Mouse (Mus musculus) ovary, postnatal 10 days (tissue): ENCODE measurements around the gene Krt76.

Experiments used
- DNase-seq: peaks from one replicate; pipeline ENCODE4 v3.0.0; 2022; ENCODE audit warnings: low spot score

Krt76 gene

DNA sequence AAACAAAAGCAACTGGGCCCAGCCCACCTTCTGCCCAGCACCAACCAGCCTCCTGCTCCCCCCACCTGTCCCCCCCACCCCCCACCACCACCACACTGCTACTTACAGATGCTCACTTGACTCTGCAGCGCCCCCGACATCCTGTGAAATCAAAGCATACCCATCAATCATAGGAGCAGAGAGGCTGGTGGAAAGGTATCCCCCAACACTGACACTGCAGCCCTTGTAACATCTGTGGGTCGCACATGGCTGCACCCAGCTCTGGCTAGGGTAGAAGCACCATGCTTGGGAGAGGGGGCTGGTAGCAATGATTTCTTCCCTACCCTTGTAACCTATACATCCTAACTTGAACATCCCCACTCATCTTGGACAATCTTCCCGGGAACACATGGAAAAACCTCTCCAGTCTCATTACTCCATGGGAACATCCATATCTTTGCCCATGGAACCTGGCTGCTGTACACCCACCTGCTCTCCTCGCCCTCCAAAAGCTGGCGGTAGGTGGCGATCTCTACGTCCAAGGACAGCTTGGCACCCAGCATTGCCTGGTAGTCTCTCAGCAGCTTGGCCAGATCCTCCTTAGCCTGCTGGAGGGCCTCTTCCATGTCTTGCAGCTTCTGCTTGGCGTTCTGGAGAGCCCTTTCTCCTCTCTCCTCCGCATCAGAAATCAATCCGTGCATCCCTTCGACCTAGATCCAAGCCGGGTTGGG is 32.1 kb downstream of the Krt76 start:
- DNase-seq, result no peak

DNA sequence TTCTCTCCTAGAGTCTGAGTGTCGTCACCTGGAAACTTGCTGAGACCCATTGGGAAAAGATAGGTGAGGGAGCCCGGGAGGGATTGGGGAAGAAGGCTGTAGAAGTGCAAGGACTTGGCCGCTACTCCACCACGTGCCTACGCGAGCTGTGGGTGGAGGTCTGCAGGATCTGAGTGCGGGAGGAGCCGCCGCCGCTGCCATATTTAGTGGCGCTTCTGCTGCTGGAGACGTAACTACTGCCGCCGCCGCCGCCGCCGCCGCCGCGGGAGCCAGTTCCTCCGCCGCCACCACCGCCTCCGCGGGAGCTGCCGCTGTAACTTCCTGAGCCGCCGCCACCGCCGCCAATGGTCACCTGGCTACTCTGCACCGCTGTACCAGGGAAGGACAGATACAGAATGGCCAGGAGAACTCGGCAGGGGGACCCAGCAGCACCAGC is 33.0 kb downstream of the Krt76 start:
- DNase-seq, result peak; percentile 6

DNA sequence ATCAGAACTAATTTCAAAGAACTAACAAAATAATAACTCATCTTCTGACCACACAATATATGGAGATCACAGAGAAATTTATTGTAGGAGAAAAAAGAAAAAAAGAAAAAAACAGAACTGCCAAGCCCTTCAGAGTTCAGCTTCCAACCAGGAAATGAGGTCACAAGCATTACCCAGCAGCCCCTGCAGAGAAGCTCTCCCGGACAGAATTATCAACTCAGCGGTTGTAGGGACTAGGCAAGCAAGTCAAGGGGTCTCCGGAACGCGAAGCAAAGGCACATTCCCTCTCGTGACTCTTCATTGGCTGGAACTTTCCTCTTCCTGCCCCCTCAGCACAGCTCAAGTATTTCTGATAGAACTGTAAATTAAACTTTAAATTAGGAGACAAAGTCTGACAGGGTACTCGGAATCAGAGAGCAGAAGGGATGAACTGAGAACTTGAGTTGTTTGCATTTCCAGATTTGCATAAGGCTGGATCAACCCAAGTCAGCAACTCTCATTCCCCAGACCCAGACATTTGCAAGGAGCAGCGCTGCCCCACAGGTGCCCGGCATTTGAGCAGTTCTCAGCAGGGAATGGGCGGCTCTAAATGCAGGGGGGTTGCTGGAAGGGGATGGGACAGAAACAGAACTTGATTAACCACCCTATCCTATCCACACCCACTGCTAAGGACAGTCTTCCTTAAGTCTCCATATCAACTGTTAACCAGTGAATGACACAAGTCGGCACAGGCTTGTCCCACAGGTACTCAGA is 33.9 kb downstream of the Krt76 start:
- no peak for DNase-seq

DNA sequence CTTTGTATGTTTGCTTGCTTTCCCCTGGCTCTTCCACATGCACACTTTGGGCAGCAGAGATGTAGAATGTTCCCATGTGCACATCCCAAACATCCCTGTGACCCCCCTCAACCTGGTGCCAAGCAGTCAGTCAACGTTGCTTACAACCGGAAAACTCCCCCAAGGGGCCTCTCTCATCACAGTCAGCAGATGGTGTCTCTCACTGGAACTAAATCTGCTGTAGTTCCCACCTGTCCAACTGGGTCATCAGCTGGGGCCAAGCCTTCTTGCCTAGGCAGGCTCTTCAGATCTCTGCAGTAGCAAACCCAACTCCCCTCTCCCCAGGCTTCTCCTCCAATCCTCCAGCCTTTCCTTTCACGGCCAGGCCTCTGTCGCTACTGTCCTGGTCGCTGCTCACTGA is 36.0 kb downstream of the Krt76 start:
- DNase-seq, result no peak

DNA sequence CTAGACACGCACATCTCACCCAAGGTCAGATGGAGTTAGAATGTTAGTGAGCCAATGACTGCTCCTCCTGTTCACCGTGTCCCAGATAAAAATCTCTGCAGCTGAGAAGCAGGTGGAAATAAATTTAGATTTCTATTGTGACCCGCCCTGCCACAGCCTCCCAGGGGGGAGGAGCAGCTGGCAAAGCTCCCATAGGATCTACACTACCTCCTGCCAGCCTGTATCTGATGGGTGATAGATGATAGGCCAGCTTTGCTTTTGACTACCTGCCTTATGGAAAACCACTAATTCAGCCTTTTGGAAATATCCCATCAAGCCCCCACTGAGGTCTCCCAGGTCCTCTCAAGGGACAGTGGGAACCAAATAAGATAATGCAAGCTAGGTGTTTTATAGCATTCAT is 37.0 kb downstream of the Krt76 start:
- DNase-seq, result no peak

DNA sequence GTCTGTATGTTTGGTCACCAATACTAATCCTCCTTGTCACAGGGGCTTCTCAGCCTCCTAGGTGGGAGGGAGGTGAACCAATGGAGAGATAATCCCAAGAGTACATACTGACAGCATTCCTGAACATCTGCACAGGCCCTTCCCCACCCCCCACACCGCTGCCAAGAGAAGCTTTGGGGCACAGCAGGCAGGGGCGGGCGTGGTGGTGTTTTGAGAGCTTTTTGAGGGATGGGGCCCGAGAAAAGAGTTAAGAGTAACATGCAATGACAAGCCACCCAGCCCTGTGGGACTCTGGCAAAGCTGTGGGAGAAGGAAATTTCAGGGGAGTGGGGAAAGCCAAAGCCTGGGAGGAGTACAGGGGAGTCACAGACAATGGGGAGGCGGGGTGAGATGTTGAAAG is 38.4 kb downstream of the Krt76 start:
- DNase-seq, result no peak

DNA sequence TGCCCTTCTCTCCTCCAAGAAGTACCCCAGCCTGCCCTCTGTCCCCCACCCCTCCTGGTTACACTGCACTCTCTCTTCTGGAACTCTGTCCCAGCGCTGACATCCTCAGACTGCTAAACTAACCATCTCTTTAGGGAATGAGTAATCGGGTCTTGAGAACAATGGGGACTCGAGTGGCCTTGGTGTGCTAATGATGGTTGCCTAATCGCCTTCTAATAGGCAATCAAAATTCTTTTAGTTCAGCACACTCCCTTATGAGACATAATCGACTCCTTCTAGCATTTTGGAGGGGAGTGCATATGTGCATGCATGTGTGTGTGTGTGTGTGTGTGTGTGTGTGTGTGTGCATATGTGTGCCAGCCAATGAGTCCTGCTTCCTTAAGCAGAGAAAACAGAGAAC is 40.1 kb downstream of the Krt76 start:
- DNase-seq, result no peak

DNA sequence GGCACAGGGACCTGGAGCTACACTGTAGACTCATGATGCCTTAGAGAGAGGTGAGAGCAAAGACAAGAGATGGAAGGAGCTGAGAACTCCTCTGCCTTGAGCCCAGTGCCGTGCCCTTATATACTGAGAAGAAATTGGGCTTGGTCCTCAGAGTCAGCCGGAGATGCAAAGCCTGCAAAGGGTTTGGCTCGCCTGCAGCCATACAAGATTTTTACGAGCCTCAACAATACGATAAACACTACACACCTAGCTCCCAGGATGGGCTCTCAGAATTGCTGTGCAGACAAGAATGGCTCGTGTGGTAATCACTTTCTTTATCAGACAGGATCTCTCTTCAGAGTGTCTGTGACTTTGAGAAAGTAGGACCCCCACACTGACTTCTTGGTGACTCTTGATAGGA is 42.0 kb downstream of the Krt76 start, which contains the start of gene Krt1:
Gene Krt1 (minus strand): TSS at position 101 of the 400 bp plus-strand sequence.
- no peak for DNase-seq

DNA sequence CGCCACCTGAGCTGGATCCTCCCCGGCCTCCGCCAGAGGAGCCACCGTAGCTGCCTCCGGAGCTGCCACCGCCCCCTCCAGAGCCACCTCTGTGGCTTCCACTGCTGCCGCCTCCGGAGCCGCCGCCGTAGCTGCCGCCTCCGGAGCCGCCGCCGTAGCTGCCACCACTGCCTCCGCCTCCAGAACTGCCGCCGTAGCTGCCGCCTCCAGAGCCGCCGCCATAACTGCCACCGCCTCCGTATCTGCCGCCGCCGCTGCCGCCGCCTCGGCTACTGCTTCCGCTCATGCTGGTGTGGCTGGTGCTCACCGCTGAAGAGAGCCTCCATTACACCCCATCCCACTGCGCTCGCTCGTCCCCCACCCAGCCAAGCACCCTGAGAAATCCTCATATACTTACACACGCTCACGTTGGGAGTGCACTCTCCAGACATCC is 46.7 kb downstream of the Krt76 start:
- DNase-seq, result no peak

DNA sequence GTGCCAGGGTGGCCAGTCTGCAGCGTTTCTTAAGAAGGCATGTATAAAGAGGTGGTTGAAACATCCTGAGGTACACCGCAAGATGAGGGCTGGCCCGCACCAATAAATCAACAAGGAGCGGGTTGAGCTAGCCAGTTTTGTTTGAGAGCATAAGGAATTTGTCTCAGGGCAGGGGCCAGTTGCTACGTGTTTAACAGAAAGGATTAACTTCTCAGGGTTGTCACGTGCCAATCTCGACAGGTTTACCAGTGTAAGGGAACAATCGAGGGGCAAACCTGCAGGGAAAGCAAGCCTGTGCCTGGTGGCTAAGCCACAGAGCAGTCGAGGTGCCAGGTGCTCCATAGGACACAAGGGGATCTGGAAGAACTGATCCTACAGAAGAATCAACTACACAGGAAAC is 49.5 kb downstream of the Krt76 start:
- DNase-seq, result no peak

DNA sequence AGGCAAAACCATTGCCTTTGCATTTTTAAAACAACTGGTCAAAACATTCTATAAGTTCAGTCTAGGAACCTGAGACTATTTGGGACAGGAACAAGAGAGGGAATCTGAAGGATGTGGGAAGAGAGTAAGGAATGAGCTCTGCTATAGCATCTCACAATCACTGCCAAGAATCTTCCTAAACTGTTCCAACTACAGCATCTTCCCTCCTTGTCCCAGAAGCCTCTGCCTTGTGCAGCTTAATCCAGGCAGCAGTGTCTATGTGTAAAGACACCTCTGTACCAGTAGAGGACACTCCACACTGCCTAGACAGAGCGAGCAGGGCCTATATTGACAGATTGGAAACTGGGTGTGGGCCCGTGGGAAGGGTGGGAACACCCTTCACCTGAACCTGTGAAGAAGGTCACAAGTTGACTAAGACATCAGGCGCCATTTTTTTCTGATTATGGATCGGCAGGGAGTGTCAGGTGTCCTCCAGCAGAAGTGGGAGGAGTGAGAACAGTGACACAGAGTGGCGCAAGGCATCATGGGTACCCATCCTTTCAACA is 57.9 kb downstream of the Krt76 start:
- DNase-seq, result no peak
